Mouse (Mus musculus): ENCODE results near the gene Coq8a. TPM values are rescaled to one million over a fixed set of nuclear protein-coding genes. Genes with fewer than 3 reads are reported as not detected.
A peak's percentile ranks its signal among the peaks of the same experiment; 100 is the strongest.

The Coq8a gene
- polyA plus RNA-seq, 1 experiment = 13.4 TPM

DNA sequence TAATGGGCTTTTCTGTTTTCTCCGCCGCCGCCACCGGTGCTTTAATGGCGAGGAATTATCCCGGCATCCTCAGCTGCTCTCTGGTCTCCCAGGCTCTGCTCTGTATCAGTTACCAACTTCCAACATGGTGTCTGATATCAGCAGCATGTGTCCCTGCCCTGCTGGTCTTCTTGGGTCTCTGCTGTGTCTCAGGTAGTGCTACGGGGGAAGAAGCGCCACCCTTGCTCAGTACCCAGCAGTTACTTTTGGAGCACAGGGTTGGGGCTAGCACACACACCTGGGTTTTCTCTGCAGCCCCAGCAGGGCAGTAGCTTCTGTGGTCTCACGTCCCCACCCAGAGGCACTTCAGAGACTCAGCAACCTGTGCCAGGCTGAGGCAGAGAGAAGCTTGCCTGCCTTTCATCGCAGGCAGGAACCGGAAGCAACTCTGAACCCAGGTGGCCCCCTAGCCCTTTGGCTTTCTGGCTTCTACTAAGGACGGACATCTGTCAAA, 26.9 kb upstream of the Coq8a start:
- Histone ChIP-seq H3K4me1 (ENCODE audit: control insufficient read depth, insufficient read depth, low read length) (peaks cover 21% of the 10 kb centered on the region), H3K4me3 (ENCODE audit: insufficient read depth, low read length) (no peak overlapping the region), H3K27ac (ENCODE audit: insufficient read depth, low read depth, low read length) (no peak overlapping the region)
- TF ChIP-seq CTCF (IDR thresholded peaks at IDR 0.05; ENCODE audit: low read depth, low read length) (no peak), POLR2A (IDR thresholded peaks at IDR 0.05; ENCODE audit: borderline replicate concordance, low read depth, low read length) (no peak)

DNA sequence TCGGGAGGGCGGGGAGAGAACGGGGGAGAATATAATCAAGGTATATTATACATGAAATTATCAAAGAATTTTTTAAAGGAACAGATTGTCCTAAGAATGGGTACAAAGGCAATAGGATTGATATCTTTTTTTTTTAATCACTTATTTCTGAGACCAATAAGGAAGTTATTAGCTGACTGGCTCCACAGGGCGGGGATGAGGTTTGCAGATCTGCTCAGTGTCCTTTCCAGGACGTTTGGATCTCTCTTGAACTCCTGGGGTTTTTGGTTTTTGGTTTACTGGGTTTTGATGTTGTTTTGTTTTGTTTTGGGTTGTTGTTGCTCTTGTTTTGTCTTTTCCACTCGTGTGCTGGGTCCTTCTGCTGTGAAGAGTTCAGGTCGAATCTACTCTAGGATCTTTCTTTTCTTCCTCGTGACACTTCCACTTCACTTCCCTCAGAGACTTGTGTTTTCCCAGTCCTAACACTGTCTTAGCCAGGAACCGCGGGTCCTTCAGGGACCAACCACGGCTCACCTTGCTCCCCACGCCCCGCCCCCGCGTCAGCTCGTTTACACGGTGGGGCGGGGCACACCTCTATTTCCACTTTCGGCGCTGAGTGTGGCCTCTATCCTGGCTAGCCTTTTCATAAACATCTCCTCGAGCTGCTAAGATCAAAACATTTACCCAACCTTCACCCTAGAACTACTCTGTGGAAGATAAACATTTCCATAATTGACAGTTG, 26.3 kb upstream of the Coq8a start:
- TF ChIP-seq CTCF (IDR thresholded peaks at IDR 0.05; ENCODE audit: low read depth, low read length) = no peak
- no peak for TF ChIP-seq POLR2A (IDR thresholded peaks at IDR 0.05; ENCODE audit: borderline replicate concordance, low read depth, low read length)
- Histone ChIP-seq H3K4me3 (ENCODE audit: insufficient read depth, low read length) (no peak overlapping the region), H3K4me1 (ENCODE audit: control insufficient read depth, insufficient read depth, low read length) (peaks cover 25% of the 10 kb centered on the region), H3K27ac (ENCODE audit: insufficient read depth, low read depth, low read length) (no peak overlapping the region)

DNA sequence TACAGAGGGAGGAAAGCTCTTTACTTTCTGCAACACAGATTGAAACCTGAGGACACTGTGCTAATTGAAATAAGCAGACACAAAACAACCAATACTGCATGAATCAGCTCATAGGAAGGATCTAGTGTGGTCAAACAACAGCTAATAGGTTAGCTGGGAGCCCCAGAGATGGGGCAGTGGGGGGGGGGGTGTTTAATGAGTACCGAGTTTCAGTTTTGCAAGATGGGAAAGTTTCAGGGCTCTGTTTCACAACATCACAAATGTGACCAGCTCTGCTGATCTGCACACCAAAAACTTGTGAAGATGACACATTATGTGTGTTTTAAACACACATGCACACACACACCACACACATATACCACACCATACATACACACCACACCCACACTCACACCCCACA, 22.6 kb upstream of the Coq8a start:
- Histone ChIP-seq H3K4me3 (ENCODE audit: insufficient read depth, low read length) (no peak overlapping the region), H3K4me1 (ENCODE audit: control insufficient read depth, insufficient read depth, low read length) (peaks cover 18% of the 10 kb centered on the region), H3K27ac (ENCODE audit: insufficient read depth, low read depth, low read length) (no peak overlapping the region)
- TF ChIP-seq CTCF (IDR thresholded peaks at IDR 0.05; ENCODE audit: low read depth, low read length) (no peak), POLR2A (IDR thresholded peaks at IDR 0.05; ENCODE audit: borderline replicate concordance, low read depth, low read length) (no peak)

DNA sequence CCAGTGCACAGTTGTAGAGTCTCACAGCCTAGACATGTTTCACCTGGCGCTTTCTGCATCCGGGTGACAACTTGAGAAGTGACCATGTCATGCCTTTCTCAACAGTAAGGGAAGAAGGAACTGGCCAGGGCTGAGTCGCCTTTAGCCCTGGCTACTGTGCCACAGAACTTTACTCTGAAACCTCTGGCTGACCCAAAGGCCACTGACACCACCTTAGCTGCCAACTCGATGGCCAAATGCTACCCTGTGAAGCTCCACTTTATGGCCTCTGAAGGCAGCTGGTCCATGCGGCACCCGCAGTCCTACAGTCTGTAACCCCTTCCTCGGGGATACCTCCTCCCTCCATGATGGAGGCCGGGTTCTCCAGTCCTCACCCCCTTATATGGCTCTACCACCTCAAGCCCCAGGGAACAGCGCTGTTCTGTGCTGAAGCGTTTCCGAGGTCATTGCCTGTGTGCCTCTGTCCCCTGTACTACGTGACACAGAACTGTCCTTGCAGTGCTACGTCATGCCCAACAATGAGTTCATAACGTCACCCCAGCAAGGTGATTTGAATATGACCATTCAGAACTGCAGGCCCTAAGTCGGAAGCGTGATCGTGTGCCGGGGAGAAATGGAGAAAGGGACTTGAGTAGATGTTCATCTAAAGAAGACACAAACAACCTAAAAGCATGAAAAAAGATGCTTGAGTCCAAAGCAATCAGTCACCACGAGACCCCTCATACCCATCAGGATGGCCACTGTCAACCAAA, 21.6 kb upstream of the Coq8a start:
- Histone ChIP-seq H3K27ac (ENCODE audit: insufficient read depth, low read depth, low read length) (no peak overlapping the region), H3K4me3 (ENCODE audit: insufficient read depth, low read length) (no peak overlapping the region), H3K4me1 (ENCODE audit: control insufficient read depth, insufficient read depth, low read length) (peaks cover 18% of the 10 kb centered on the region)
- TF ChIP-seq CTCF (IDR thresholded peaks at IDR 0.05; ENCODE audit: low read depth, low read length) (no peak), POLR2A (IDR thresholded peaks at IDR 0.05; ENCODE audit: borderline replicate concordance, low read depth, low read length) (no peak)

DNA sequence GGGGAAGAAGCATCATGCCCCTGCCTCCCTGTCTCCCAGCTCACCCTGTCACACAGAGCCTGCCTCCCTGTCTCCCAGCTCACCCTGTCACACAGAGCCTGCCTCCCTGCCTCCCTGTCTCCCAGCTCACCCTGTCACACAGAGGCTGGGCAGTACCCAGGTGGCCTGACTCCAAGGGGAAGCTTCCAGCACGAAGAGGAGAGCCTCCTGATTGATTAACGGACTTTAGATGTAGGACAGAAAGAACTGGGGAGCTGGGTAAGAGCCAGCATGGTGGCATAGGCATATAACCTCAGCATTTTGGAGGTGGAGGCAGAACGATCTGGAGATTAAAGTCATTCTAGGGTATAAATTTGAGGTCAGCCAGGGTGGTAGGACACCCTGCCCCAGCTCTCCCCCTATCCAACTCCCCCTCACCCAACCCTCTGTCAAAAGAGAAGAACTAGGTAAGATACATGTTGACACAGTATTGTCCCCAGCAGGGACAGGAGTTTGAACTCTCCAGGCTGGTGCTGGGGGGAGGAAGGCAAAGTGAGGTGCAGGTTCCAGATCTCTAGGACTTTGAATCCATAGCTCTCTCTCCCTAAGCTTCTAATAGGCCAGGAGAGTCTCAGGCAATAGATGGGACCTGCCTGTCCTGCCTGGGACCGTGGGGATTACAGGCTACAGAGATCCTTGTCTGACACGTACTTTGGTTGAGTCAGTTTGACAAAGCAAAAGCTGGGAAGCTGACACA, 17.3 kb upstream of the Coq8a start:
- H3K27ac ChIP-seq (ENCODE audit: insufficient read depth, low read depth, low read length) = no peak overlapping the region
- TF ChIP-seq CTCF (IDR thresholded peaks at IDR 0.05; ENCODE audit: low read depth, low read length) = no peak
- TF ChIP-seq POLR2A (IDR thresholded peaks at IDR 0.05; ENCODE audit: borderline replicate concordance, low read depth, low read length) = no peak
- no peak overlapping the region for H3K4me3 ChIP-seq (ENCODE audit: insufficient read depth, low read length)
- H3K4me1 ChIP-seq (ENCODE audit: control insufficient read depth, insufficient read depth, low read length) = peaks cover 19% of the 10 kb centered on the region

DNA sequence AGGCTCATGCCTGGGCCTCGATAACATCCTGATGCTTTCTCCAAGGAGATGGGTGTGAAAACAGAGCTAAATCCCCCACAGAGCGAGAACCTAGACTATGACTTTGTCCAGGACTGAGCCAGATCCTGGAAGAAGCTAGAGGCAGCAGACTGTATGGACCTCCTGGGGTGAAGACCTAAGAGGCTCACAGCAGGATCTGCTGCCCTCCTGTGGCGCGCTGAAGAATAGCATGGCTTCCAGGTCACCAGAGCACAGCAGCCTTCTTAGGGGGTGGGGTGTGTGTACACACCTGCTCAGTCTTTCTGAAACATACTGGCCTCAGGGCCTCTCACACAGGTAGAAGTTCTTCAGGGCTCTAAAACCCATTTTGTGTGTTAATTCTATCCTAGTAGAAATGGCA, 15.6 kb upstream of the Coq8a start:
- Histone ChIP-seq H3K4me1 (ENCODE audit: control insufficient read depth, insufficient read depth, low read length) (peaks cover 6% of the 10 kb centered on the region), H3K4me3 (ENCODE audit: insufficient read depth, low read length) (no peak overlapping the region), H3K27ac (ENCODE audit: insufficient read depth, low read depth, low read length) (no peak overlapping the region)
- peak; percentile 82 for TF ChIP-seq CTCF (IDR thresholded peaks at IDR 0.05; ENCODE audit: low read depth, low read length)
- no peak for TF ChIP-seq POLR2A (IDR thresholded peaks at IDR 0.05; ENCODE audit: borderline replicate concordance, low read depth, low read length)

DNA sequence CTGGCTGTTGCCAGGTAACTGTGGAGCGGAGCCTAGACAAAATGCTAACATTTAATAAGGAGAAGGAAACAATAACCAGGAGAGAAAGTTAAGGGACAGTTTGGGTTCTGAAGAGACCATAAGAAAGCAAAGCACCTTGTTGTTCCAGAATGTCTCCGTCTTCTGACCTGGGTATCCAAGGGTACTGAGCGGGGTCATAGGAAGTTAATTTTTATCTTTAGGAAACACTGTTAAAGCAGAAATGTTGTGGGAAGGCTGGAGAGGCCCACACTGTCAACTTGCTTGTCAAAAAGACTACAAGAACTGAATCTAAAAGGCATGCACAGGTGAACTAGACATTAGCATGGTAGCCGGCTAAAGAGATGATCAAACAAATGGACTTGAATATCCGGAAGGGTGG, 13.5 kb upstream of the Coq8a start:
- TF ChIP-seq POLR2A (IDR thresholded peaks at IDR 0.05; ENCODE audit: borderline replicate concordance, low read depth, low read length) (no peak), CTCF (IDR thresholded peaks at IDR 0.05; ENCODE audit: low read depth, low read length) (no peak)
- Histone ChIP-seq H3K4me3 (ENCODE audit: insufficient read depth, low read length) (no peak overlapping the region), H3K27ac (ENCODE audit: insufficient read depth, low read depth, low read length) (no peak overlapping the region), H3K4me1 (ENCODE audit: control insufficient read depth, insufficient read depth, low read length) (peaks cover 6% of the 10 kb centered on the region)

DNA sequence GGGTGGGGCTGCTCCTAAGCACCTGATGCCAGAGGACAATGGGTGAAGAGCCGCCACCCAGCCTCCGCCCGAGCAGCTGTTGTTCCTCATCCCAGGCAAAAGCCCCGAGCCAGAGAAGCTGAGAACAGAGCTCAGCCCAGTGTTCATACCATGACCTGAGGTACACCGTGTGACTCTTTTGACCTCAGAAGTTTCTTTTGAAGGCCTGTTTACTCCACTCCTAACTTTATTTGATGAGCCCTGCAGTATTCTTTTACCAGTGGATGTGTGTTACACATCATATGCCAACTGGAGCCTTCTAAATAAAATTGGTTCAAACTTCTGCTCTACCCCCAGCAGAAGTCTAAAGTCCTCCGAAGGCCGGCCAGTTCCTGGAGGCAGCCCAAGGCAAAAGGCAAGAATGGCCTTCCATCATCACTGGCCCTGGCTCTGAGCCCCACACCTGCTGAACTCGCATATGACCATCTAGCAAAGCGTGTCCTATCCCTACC, 11.4 kb upstream of the Coq8a start:
- no peak overlapping the region for H3K27ac ChIP-seq (ENCODE audit: insufficient read depth, low read depth, low read length)
- peaks cover 10% of the 10 kb centered on the region for H3K4me1 ChIP-seq (ENCODE audit: control insufficient read depth, insufficient read depth, low read length)
- no peak overlapping the region for H3K4me3 ChIP-seq (ENCODE audit: insufficient read depth, low read length)
- TF ChIP-seq CTCF (IDR thresholded peaks at IDR 0.05; ENCODE audit: low read depth, low read length) (no peak), POLR2A (IDR thresholded peaks at IDR 0.05; ENCODE audit: borderline replicate concordance, low read depth, low read length) (no peak)

DNA sequence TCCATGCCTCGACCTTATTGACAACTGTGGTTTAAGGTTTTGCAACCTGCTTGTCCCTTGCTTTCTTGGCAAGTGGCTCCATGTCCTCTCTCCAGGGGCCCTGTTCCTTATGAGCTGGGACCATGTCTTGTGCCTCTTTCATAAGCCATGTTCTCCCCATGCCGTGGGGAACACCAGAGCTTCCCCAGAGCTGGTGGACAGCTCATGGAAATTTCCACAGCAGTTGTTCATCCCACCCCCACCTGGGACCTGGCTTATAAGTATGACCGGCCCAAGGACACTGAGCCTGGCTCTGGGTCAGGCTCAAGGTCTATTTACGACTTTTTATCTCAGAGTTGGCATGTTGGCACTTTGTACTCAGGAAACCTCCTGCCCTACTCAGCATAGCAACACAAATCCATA, 10.6 kb upstream of the Coq8a start:
- no peak overlapping the region for H3K4me3 ChIP-seq (ENCODE audit: insufficient read depth, low read length)

More for the DNA sequence above, 10.6 kb upstream of the Coq8a start:
- no peak for TF ChIP-seq CTCF (IDR thresholded peaks at IDR 0.05; ENCODE audit: low read depth, low read length)
- Histone ChIP-seq H3K4me1 (ENCODE audit: control insufficient read depth, insufficient read depth, low read length) (peaks cover 10% of the 10 kb centered on the region), H3K27ac (ENCODE audit: insufficient read depth, low read depth, low read length) (no peak overlapping the region)
